Mouse (Mus musculus) urinary bladder, postnatal 0 days (tissue): ENCODE results near the gene Opalin. TPM values are rescaled to one million over a fixed set of nuclear protein-coding genes. Genes with fewer than 3 reads are reported as not detected.

Source experiments
- polyA plus RNA-seq: library from polyadenylated mRNA; unstranded; fragments of >200 nt; fragmentation: Nextera tagmentation; extraction: Ambion mirVana; gene quantifications from 2 replicates; pipeline ENCODE4 v1.2.1, GENCODE M21; 2015

Gene Opalin
- not detected in 2 replicates for polyA plus RNA-seq

GRCm38 (mm10) chr19:41076906-41077305 lies at the start of gene Opalin:
Gene Opalin (minus strand): TSS chr19:41077113.

GRCm38 (mm10) chr19:41029219-41029618 lies 47.7 kb downstream of the Opalin start, which contains the start of gene Dntt:
Gene Dntt (plus strand): TSS chr19:41029275.

Other genes with a start within 250 kb of the Opalin start
- gene Ccnj, start 245.8 kb downstream of the Opalin start, polyA plus RNA-seq = 2.9 and 3.2 TPM in 2 replicates
- gene Zfp518a, start 182.4 kb downstream of the Opalin start, polyA plus RNA-seq = 5.5 and 5.7 TPM in 2 replicates
- gene Blnk, start 82.6 kb downstream of the Opalin start, polyA plus RNA-seq = 3.2 and 3.6 TPM in 2 replicates
- gene Dntt, start 47.8 kb downstream of the Opalin start, polyA plus RNA-seq = not detected in 2 replicates
- not detected in 2 replicates for gene Tll2, start 129.7 kb upstream of the Opalin start, polyA plus RNA-seq
- gene Tm9sf3, start 186.9 kb upstream of the Opalin start, polyA plus RNA-seq = 100 and 115 TPM in 2 replicates